Mouse (Mus musculus) forebrain, embryonic 13.5 days (tissue): ENCODE results near the gene Rps15. TPM values are rescaled to one million over a fixed set of nuclear protein-coding genes. Genes with fewer than 3 reads are reported as not detected.
A peak's percentile ranks its signal among the peaks of the same experiment; 100 is the strongest.

ENCODE experiments used
- ATAC-seq: fragments of 200-750 bp; cut with Nextera tagmentation; 2 replicates; pipeline ENCODE4 v1.8.0; 2017
- H3K27ac ChIP-seq: fragments of 300-500 bp; sonication (generic); 2 replicates; pipeline ENCODE4 v1.5.1; 2015; ENCODE audit warnings: inconsistent platforms, mild to moderate bottlenecking, moderate library complexity
- H3K27me3 ChIP-seq: fragments of 300-500 bp; sonication (generic); 2 replicates; pipeline ENCODE4 v1.6.1; 2015; ENCODE audit warnings: mild to moderate bottlenecking, inconsistent platforms
- H3K36me3 ChIP-seq: fragments of 300-500 bp; sonication (generic); 2 replicates; pipeline ENCODE4 v1.6.1; 2015; ENCODE audit warnings: mild to moderate bottlenecking, inconsistent platforms; ENCODE audit not compliant: poor library complexity, severe bottlenecking
- H3K4me1 ChIP-seq: fragments of 300-500 bp; sonication (generic); 2 replicates; pipeline ENCODE4 v1.6.1; 2015; ENCODE audit warnings: inconsistent platforms
- H3K4me2 ChIP-seq: fragments of 300-500 bp; sonication (generic); 2 replicates; pipeline ENCODE4 v1.6.1; 2015; ENCODE audit warnings: inconsistent platforms, mild to moderate bottlenecking, moderate library complexity
- H3K4me3 ChIP-seq: fragments of 300-500 bp; sonication (generic); 2 replicates; pipeline ENCODE4 v1.5.1; 2015; ENCODE audit warnings: mild to moderate bottlenecking, inconsistent platforms
- H3K9ac ChIP-seq: fragments of 300-500 bp; sonication (generic); 2 replicates; pipeline ENCODE4 v1.6.1; 2015; ENCODE audit warnings: mild to moderate bottlenecking, inconsistent platforms
- H3K9me3 ChIP-seq: fragments of 300-500 bp; sonication (generic); replicated peaks from 2 replicates; pipeline ENCODE4 v1.6.1; 2016; ENCODE audit warnings: inconsistent platforms
- WGBS: fragments of 180-500 bp; shearing (Covaris S2); methylation state at CpG from one replicate; pipeline ENCODE4 v1.1.7; 2015; 5-methylcytosine and 5-hydroxymethylcytosine counted together
- microRNA-seq: library from miRNA; unstranded; fragments of <30 nt; microRNA quantifications from one replicate; pipeline ENCODE4, GENCODE M21; 2016
- polyA plus RNA-seq: library from polyadenylated mRNA; unstranded; fragments of >200 nt; fragmentation: Nextera tagmentation; extraction: Ambion mirVana; gene quantifications from 2 replicates; pipeline ENCODE4 v1.2.1, GENCODE M21; 2015

Gene Rps15
- polyA plus RNA-seq, 1 experiment from 2014 or later, result 828 TPM

GRCm38 (mm10) chr10:80341026-80341425, 48.8 kb downstream of the Rps15 start:
- Histone ChIP-seq H3K36me3 (no peaks in the 10 kb centered on the region), H3K27ac (no peak overlapping the region), H3K4me2 (no peak overlapping the region), H3K9ac (no peak overlapping the region), H3K4me3 (no peak overlapping the region), H3K9me3 (no peaks in the 10 kb centered on the region), H3K27me3 (peaks cover 66% of the 10 kb centered on the region), H3K4me1 (peaks cover 28% of the 10 kb centered on the region)
- 11% methylated on average over 21 of the region's 21 CpGs for WGBS
- ATAC-seq, result no peak

DNA sequence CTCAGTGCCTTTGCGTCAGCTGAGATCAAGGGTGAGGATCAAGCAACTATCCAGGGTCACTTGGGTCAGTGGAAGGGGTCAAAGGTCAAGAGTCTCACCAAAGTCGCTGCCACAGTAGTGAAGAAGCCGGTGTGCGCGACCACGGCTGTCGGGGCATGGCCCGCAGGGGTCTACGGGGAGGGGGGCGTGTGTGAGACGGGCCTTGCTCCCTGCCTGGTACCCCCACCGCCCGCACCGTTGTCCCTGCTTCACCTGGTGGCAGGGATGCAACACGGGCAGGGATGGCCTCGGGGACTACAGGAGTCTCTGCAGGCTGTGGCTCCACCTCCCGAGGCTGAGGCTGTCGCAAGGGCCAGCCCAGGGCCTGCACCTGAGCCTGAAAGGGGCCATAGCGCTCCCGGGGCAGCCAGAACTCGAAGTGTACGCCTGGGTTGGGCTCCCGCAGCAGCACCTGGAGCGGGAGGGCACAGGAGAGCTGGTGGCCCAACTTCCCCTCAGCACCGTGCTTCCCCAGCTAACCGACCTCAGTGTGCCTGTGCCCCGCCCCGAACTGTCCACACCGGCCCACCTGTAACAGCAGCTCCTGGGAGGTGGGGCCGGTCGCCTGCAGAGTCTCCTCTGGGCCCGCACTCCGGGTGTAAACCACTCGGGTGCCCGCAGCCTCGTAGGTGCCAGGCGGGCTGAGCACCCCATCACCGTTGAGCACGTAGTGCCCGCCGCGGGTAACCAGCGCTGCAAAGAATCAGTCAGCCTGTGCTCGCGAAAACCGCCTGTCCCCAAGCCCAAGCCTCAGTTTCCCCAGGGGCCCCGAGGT, 49.4 kb downstream of the Rps15 start:
- H3K4me2 ChIP-seq, result peak overlapping the region; percentile 53
- peaks cover 28% of the 10 kb centered on the region for H3K4me1 ChIP-seq
- peaks cover 72% of the 10 kb centered on the region for H3K27me3 ChIP-seq
- peak overlapping the region; percentile 0; the same call in 1 of the 2 replicates for H3K9ac ChIP-seq
- WGBS, result 2% methylated on average over 46 of the region's 47 CpGs
- H3K27ac ChIP-seq, result no peak overlapping the region
- ATAC-seq, result no peak
- H3K9me3 ChIP-seq, result no peaks in the 10 kb centered on the region
- H3K4me3 ChIP-seq, result peak overlapping the region; percentile 30
- no peaks in the 10 kb centered on the region for H3K36me3 ChIP-seq

- H3K27me3 ChIP-seq, result peaks cover 78% of the 10 kb centered on the region
- no peaks in the 10 kb centered on the region for H3K36me3 ChIP-seq
- no peaks in the 10 kb centered on the region for H3K9me3 ChIP-seq
- H3K27ac ChIP-seq, result no peak overlapping the region
- WGBS, result 2% methylated on average over 26 of the region's 26 CpGs
- H3K4me1 ChIP-seq, result peaks cover 28% of the 10 kb centered on the region
- peak overlapping the region; percentile 53 for H3K4me2 ChIP-seq
- peak overlapping the region; percentile 0; the same call in 1 of the 2 replicates for H3K9ac ChIP-seq
- H3K4me3 ChIP-seq, result peak overlapping the region; percentile 30
- ATAC-seq, result no peak
Measured at GRCm38 (mm10) chr10:80342305-80342748, 50.1 kb downstream of the Rps15 start.

GRCm38 (mm10) chr10:80342749-80343424, 50.6 kb downstream of the Rps15 start:
- under 1% methylated on average over 28 of the region's 33 CpGs for WGBS

GRCm38 (mm10) chr10:80343425-80343895, 51.2 kb downstream of the Rps15 start:
- Histone ChIP-seq H3K4me1 (peaks cover 33% of the 10 kb centered on the region), H3K4me3 (peak overlapping the region; percentile 30), H3K4me2 (peak overlapping the region; percentile 53), H3K9me3 (no peaks in the 10 kb centered on the region), H3K27ac (no peak overlapping the region), H3K9ac (no peak overlapping the region), H3K27me3 (peaks cover 90% of the 10 kb centered on the region), H3K36me3 (no peaks in the 10 kb centered on the region)
- 31% methylated on average over 13 of the region's 13 CpGs for WGBS
- ATAC-seq, result peak; percentile 13; the same call in 1 of the 2 replicates

More at GRCm38 (mm10) chr10:80342749-80343424, 50.6 kb downstream of the Rps15 start:
- Histone ChIP-seq H3K9me3 (no peaks in the 10 kb centered on the region), H3K27me3 (peaks cover 84% of the 10 kb centered on the region), H3K36me3 (no peaks in the 10 kb centered on the region), H3K27ac (no peak overlapping the region), H3K4me1 (peaks cover 28% of the 10 kb centered on the region), H3K9ac (peak overlapping the region; percentile 0; the same call in 1 of the 2 replicates), H3K4me3 (peak overlapping the region; percentile 30), H3K4me2 (peak overlapping the region; percentile 53)
- peak; percentile 75 for ATAC-seq

Small RNA genes within 50 kb of the gene (microRNA-seq; reads per million reads assigned to microRNA genes)
- 1.6 reads per million for gene Mir6911

Other genes with a start within 250 kb of the Rps15 start
- 487 and 489 TPM in 2 replicates for gene Gpx4, start 245.3 kb upstream of the Rps15 start, polyA plus RNA-seq
- 11.6 and 13.6 TPM in 2 replicates for gene Sbno2, start 186.9 kb upstream of the Rps15 start, polyA plus RNA-seq
- 20.7 and 21.6 TPM in 2 replicates for gene Stk11, start 176.7 kb upstream of the Rps15 start, polyA plus RNA-seq
- gene Atp5d, start 153.8 kb upstream of the Rps15 start, polyA plus RNA-seq, result 454 and 459 TPM in 2 replicates
- gene Cbarp, start 151.6 kb upstream of the Rps15 start, polyA plus RNA-seq, result 21.2 and 26.8 TPM in 2 replicates
- gene Midn, start 144.2 kb upstream of the Rps15 start, polyA plus RNA-seq, result 35.1 and 37.9 TPM in 2 replicates
- gene Cirbp, start 126.5 kb upstream of the Rps15 start, polyA plus RNA-seq, result 274 and 308 TPM in 2 replicates
- gene 1600002K03Rik, start 119.5 kb upstream of the Rps15 start, polyA plus RNA-seq, result 12.2 and 12.6 TPM in 2 replicates
- gene Efna2, start 113.0 kb upstream of the Rps15 start, polyA plus RNA-seq, result 17.7 and 19.5 TPM in 2 replicates
- 62.1 and 64.7 TPM in 2 replicates for gene Mum1, start 66.0 kb upstream of the Rps15 start, polyA plus RNA-seq
- gene Ndufs7, start 43.3 kb upstream of the Rps15 start, polyA plus RNA-seq, result 267 and 274 TPM in 2 replicates
- gene Gamt, start 31.4 kb upstream of the Rps15 start, polyA plus RNA-seq, result 18.2 and 18.3 TPM in 2 replicates
- gene Dazap1, start 31.0 kb upstream of the Rps15 start, polyA plus RNA-seq, result 61.7 and 64.9 TPM in 2 replicates
- 129 and 140 TPM in 2 replicates for gene Apc2, start 3.5 kb downstream of the Rps15 start, polyA plus RNA-seq
- 42.7 and 43.3 TPM in 2 replicates for gene 2310011J03Rik, start 28.1 kb downstream of the Rps15 start, polyA plus RNA-seq
- 2.9 and 3.0 TPM in 2 replicates for gene Pcsk4, start 37.0 kb downstream of the Rps15 start, polyA plus RNA-seq
- 2.0 and 3.0 TPM in 2 replicates for gene Reep6, start 37.5 kb downstream of the Rps15 start, polyA plus RNA-seq
- 0.18 and 0.21 TPM in 2 replicates for gene Adamtsl5, start 56.0 kb downstream of the Rps15 start, polyA plus RNA-seq
- 0.40 and 0.64 TPM in 2 replicates for gene Plk5, start 64.0 kb downstream of the Rps15 start, polyA plus RNA-seq
- gene Mex3d, start 95.2 kb downstream of the Rps15 start, polyA plus RNA-seq, result 15.5 and 16.6 TPM in 2 replicates
- gene Mbd3, start 107.1 kb downstream of the Rps15 start, polyA plus RNA-seq, result 304 and 319 TPM in 2 replicates
- gene Uqcr11, start 114.4 kb downstream of the Rps15 start, polyA plus RNA-seq, result 593 and 623 TPM in 2 replicates
- gene Tcf3, start 141.2 kb downstream of the Rps15 start, polyA plus RNA-seq, result 112 and 119 TPM in 2 replicates
- gene Onecut3, start 202.4 kb downstream of the Rps15 start, polyA plus RNA-seq, result 0.35 and 0.57 TPM in 2 replicates
- 0.33 and 0.36 TPM in 2 replicates for gene Atp8b3, start 246.7 kb downstream of the Rps15 start, polyA plus RNA-seq